Mouse (Mus musculus) small intestine, adult 2 months (tissue): ENCODE data around the gene Zfp651. TPM values are rescaled to one million over a fixed set of nuclear protein-coding genes. Genes with fewer than 3 reads are reported as not detected.
A peak's percentile ranks its signal among the peaks of the same experiment; 100 is the strongest.

Experiments used
- H3K27ac ChIP-seq: fragments of 200-500 bp; 2 replicates; pipeline ENCODE4 v1.5.1; 2012; ENCODE audit warnings: low read depth, low read length, control low read depth, inconsistent platforms; ENCODE audit not compliant: insufficient read depth
- H3K27me3 ChIP-seq: fragments of 200-500 bp; 2 replicates; pipeline ENCODE4 v1.6.1; 2012; ENCODE audit warnings: mild to moderate bottlenecking, moderate library complexity, low read length, inconsistent platforms; ENCODE audit not compliant: control insufficient read depth, insufficient read depth
- H3K36me3 ChIP-seq: fragments of 200-500 bp; 2 replicates; pipeline ENCODE4 v1.6.1; 2012; ENCODE audit warnings: mild to moderate bottlenecking, low read length, control low read depth, inconsistent platforms; ENCODE audit not compliant: control insufficient read depth, insufficient read depth
- H3K4me1 ChIP-seq: fragments of 200-500 bp; 2 replicates; pipeline ENCODE4 v1.6.1; 2012; ENCODE audit warnings: low read length, inconsistent platforms, mixed read lengths; ENCODE audit not compliant: control insufficient read depth, insufficient read depth, insufficient read length
- H3K4me3 ChIP-seq: fragments of 200-500 bp; 2 replicates; pipeline ENCODE4 v1.5.1; 2012; ENCODE audit warnings: low read depth, mild to moderate bottlenecking, control low read depth, inconsistent platforms, low read length, moderate library complexity
- CTCF ChIP-seq: fragments of 200-500 bp; IDR thresholded peaks from 2 replicates; pipeline ENCODE4 v1.5.1; 2012; ENCODE audit warnings: low read depth, mild to moderate bottlenecking, control low read depth, inconsistent platforms, low read length, moderate library complexity, mixed read lengths; ENCODE audit not compliant: insufficient replicate concordance, insufficient read length; ENCODE audit errors: extremely low read depth
- POLR2A ChIP-seq: fragments of 200-500 bp; IDR thresholded peaks from 2 replicates; pipeline ENCODE4 v1.6.1; 2012; ENCODE audit warnings: low read depth, mild to moderate bottlenecking, control low read depth, inconsistent platforms, low read length, moderate library complexity
- WGBS: fragments of 180-500 bp; shearing (Covaris S2); methylation state at CpG from one replicate; pipeline ENCODE4 v1.1.7; 2018; 5-methylcytosine and 5-hydroxymethylcytosine counted together
- polyA plus RNA-seq: library from polyadenylated mRNA; depleted of rRNA; stranded (reverse); fragments of >200 nt; gene quantifications from 2 replicates; pipeline ENCODE4 v1.2.3, GENCODE M21; 2012

Zfp651 gene
- polyA plus RNA-seq, 1 experiment = 5.9 TPM

DNA sequence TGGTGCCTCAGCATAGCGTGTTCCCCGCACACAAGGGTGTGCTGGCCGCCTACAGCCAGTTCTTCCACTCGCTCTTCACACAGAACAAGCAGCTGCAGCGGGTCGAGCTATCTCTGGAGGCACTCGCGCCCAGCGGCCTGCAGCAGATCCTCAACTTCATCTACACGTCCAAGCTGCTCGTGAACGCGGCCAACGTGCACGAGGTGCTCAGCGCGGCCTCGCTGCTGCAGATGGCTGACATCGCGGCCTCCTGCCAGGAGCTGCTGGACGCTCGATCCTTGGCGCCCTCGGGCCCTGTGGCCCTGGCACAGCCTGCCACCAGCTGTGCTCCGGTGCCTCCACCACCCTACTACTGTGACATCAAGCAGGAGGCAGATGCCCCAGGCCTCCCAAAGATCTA, 3.6 kb downstream of the Zfp651 start:
- H3K36me3 ChIP-seq = no peaks in the 10 kb centered on the region
- H3K4me3 ChIP-seq = no peak overlapping the region
- WGBS = 95% methylated on average over 25 of the region's 25 CpGs
- peaks cover 22% of the 10 kb centered on the region for H3K27me3 ChIP-seq
- H3K27ac ChIP-seq = no peak overlapping the region
- TF ChIP-seq POLR2A = no peak
- TF ChIP-seq CTCF = no peak
- peaks cover 9% of the 10 kb centered on the region for H3K4me1 ChIP-seq

DNA sequence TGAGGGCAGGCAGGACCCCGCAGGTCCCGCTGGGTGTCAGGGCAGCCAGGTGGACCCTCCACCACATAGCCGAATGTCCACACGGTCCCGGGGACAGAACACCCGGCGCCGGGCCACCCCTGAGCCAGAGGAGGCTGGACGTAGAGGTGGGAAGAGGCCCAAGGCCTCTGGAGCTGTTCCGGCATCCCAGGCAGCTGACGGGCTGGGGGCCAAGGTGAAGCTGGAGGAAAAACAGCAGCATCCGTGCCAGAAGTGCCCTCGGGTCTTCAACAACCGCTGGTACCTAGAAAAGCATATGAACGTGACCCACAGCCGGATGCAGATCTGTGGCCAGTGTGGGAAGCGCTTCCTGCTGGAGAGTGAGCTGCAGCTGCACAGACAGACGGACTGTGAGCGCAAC, 4.6 kb downstream of the Zfp651 start:
- TF ChIP-seq POLR2A (no peak), CTCF (no peak)
- Histone ChIP-seq H3K4me1 (peaks cover 9% of the 10 kb centered on the region), H3K27me3 (peaks cover 22% of the 10 kb centered on the region), H3K27ac (no peak overlapping the region), H3K4me3 (no peak overlapping the region), H3K36me3 (no peaks in the 10 kb centered on the region)
- WGBS = 90% methylated on average over 19 of the region's 19 CpGs

DNA sequence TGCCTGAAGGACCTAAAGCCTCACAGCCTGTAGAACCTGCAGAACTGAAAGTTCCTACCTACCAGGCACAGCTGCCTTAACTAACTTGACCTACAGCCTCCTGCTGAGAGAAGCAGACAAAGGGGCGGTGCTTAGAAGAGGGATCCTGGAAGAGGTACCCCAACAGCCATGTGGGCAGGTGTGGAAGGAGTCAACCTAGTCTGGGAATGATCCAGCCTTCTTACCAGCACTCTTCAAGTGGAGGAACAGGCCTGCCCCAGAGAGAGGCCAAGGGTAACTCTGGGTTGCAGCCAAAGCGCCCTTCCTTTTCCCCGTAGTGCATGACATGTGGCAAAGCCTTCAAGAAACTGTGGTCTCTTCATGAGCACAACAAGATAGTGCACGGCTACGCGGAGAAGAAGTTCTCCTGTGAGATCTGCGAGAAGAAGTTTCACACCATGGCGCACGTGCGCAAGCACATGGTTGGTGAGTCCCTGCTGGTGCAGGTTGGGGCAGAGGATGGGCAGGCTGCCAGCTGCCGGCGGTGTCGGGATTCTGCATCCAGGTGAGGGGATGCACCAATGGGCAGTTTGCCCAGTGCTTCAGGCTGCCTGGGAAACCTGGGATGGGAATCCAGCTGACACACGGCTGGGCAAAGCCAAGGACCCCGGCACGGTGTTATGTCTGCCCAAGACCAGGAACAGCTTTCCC, 6.2 kb downstream of the Zfp651 start:
- peaks cover 10% of the 10 kb centered on the region for H3K27me3 ChIP-seq
- H3K36me3 ChIP-seq = no peaks in the 10 kb centered on the region
- no peaks in the 10 kb centered on the region for H3K4me1 ChIP-seq
- no peak overlapping the region for H3K27ac ChIP-seq
- TF ChIP-seq POLR2A (no peak), CTCF (no peak)
- whole genome bisulfite sequencing = 68% methylated on average over 16 of the region's 16 CpGs
- no peak overlapping the region for H3K4me3 ChIP-seq

DNA sequence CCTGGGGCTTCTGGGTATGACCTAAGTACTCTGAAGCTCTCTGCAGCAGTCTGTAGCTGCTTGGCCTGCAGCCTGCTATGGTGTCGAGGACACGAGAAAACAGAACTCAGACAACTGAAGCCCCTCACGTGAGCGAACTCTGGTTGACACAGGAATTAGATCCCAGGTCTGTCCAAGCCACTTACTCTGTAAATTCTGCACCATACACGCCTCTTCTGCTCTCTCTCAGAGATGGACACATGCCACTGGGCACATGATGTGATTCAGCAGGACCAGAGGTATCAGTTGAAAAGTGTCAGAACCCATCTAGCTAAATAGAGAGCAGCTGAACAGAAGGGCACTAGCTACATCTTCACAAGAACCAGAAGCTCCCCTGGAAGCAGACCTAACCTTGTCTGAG, 13.3 kb downstream of the Zfp651 start:
- TF ChIP-seq CTCF = no peak
- TF ChIP-seq POLR2A = no peak
- WGBS = 58% methylated on average over 5 of the region's 5 CpGs
- H3K4me1 ChIP-seq = no peaks in the 10 kb centered on the region

DNA sequence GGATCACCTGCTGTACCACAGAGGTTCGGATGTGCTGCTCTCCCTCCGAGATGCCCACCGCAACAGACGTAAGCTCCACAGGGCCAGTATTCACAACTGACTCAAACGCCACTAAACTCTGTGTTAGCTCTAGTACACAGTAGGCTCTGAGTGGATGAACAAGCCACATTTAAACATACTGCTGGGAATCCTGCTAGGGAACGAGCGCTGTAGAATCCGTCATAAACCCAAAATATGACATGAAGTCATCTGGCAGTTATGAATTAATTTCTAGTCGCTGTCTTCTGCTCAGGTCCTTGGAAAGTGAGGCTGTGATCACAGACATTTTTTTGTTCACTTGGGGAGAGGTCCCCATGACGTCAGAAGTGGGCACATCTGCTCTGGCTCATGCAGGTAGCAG, 16.8 kb downstream of the Zfp651 start:
- peaks cover 5% of the 10 kb centered on the region; the same call in 1 of the 2 replicates for H3K27me3 ChIP-seq
- 78% methylated on average over 10 of the region's 10 CpGs for WGBS
- 0 out of 2 replicates have a peak, but pooled peaks cover 2% of the 10 kb centered on the region for H3K4me1 ChIP-seq
- H3K27ac ChIP-seq = no peak overlapping the region
- H3K4me3 ChIP-seq = no peak overlapping the region
- no peak for TF ChIP-seq CTCF
- no peaks in the 10 kb centered on the region for H3K36me3 ChIP-seq

More for the DNA sequence above, 13.3 kb downstream of the Zfp651 start:
- Histone ChIP-seq H3K4me3 (no peak overlapping the region), H3K27ac (no peak overlapping the region), H3K36me3 (no peaks in the 10 kb centered on the region), H3K27me3 (no peaks in the 10 kb centered on the region; the same call in 1 of the 2 replicates)

DNA sequence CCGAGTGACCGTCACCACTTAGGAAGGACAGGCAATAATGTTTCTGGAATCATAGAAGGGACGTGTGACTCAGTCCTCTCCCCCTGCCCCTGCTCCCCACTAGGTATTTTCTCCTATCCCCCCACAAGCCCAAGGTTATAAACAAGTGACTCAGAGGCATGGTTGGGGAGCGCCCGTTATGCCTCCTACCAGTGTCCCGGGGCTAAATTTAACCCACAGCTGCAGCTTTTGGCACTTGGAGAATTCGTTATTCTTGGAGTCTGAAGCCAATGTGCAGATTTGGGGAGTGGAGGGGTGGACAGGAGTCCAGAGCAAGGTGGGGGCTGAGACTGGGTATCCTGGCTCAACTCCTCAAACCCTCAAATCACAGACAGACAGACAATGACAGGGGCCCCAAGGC, 17.4 kb downstream of the Zfp651 start:
- Histone ChIP-seq H3K36me3 (no peaks in the 10 kb centered on the region), H3K27ac (no peak overlapping the region), H3K4me1 (0 out of 2 replicates have a peak, but pooled peaks cover 2% of the 10 kb centered on the region), H3K27me3 (peaks cover 5% of the 10 kb centered on the region; the same call in 1 of the 2 replicates), H3K4me3 (no peak overlapping the region)
- WGBS = 74% methylated on average over 7 of the region's 7 CpGs
- no peak for TF ChIP-seq CTCF
- TF ChIP-seq POLR2A = no peak

DNA sequence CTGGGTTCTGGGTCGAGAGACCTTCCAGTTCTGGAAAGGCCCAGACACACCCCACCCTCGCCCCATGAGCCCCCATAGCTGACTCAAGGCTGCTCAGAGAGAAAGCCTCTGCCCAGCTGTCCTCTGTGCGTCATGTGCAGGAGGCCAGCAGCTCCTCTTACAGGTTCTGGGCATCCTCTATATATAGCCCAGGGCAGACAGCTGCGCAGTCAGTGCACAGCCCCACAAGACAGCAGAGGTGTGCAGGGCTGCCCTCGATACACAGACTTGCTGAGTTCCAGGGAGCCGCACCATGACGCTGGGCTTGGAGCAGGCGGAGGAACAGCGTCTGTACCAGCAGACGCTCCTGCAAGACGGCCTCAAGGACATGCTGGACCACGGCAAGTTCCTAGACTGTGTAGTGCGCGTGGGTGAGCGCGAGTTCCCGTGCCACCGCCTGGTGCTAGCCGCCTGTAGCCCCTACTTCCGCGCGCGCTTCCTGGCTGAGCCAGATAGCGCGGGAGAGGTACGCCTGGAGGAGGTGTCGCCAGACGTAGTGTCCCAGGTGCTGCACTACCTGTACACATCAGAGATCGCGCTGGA, 18.4 kb downstream of the Zfp651 start, which contains the start of gene Klhl40:
Klhl40 (plus strand) TSS at position 124 of the 582 bp plus-strand sequence.
- Histone ChIP-seq H3K4me1 (0 out of 2 replicates have a peak, but pooled peaks cover 2% of the 10 kb centered on the region), H3K27ac (no peak within 1 kb of the TSS), H3K4me3 (peak within 1 kb of the TSS; percentile 9), H3K27me3 (peaks cover 5% of the 10 kb centered on the region; the same call in 1 of the 2 replicates), H3K36me3 (no peaks in the 10 kb centered on the region)
- WGBS = 14% methylated on average over 30 of the region's 30 CpGs
- TF ChIP-seq CTCF (no peak), POLR2A (no peak)
